ENCODE assay signal across 8 mouse cellular contexts in genomic region chr4:106987725-106988364, GRCm38 (mm10).
DNase-seq lines count a peak whose midpoint lies in the region; ATAC-seq and TF ChIP-seq lines count a peak whose summit lies in the region.

No protein-coding gene starts in this region.

- H3K27me3 ChIP-seq in forebrain, embryonic 10.5 days (ENCODE audit: poor library complexity, severe bottlenecking), result no peaks in the 10 kb centered on the region
- no peaks in the 10 kb centered on the region for H3K27me3 ChIP-seq in forebrain, embryonic 16.5 days (replicated peaks; ENCODE audit: control insufficient read depth, insufficient read depth, low read length)
- no peaks in the 10 kb centered on the region for H3K27me3 ChIP-seq in intestine, embryonic 15.5 days (replicated peaks)
- H3K27me3 ChIP-seq in limb, embryonic 10.5 days (ENCODE audit: low read depth, poor library complexity, severe bottlenecking), result no peaks in the 10 kb centered on the region
- H3K27me3 ChIP-seq in midbrain, embryonic 12.5 days, result peaks cover 6% of the 10 kb centered on the region; the same call in 1 of the 2 replicates
- no peaks in the 10 kb centered on the region for H3K27me3 ChIP-seq in small intestine, adult 2 months (ENCODE audit: control insufficient read depth, insufficient read depth, low read length)

- TF ChIP-seq POLR2A in cortical plate, adult 2 months (IDR thresholded peaks at IDR 0.05; ENCODE audit: extremely low read depth, insufficient read depth, low read length), result no peak
- no peak for TF ChIP-seq POLR2A in small intestine, adult 2 months (IDR thresholded peaks at IDR 0.05; ENCODE audit: low read depth, low read length)

- no peak for ATAC-seq in forebrain, embryonic 16.5 days
- ATAC-seq in intestine, embryonic 15.5 days, result peak; percentile 60
- ATAC-seq in midbrain, embryonic 12.5 days (ENCODE audit: low FRiP score, low read depth), result no peak

- H3K36me3 ChIP-seq in forebrain, embryonic 10.5 days (replicated peaks), result peaks cover 18% of the 10 kb centered on the region
- H3K36me3 ChIP-seq in forebrain, embryonic 16.5 days (ENCODE audit: control insufficient read depth, insufficient read depth), result no peaks in the 10 kb centered on the region
- no peaks in the 10 kb centered on the region for H3K36me3 ChIP-seq in intestine, embryonic 15.5 days
- peaks cover 69% of the 10 kb centered on the region for H3K36me3 ChIP-seq in limb, embryonic 10.5 days
- no peaks in the 10 kb centered on the region for H3K36me3 ChIP-seq in midbrain, embryonic 12.5 days
- no peaks in the 10 kb centered on the region for H3K36me3 ChIP-seq in small intestine, adult 2 months (ENCODE audit: control insufficient read depth, insufficient read depth, low read length)

- H3K4me3 ChIP-seq in forebrain, embryonic 10.5 days, result peak overlapping the region; percentile 15
- no peak overlapping the region for H3K4me3 ChIP-seq in forebrain, embryonic 16.5 days (replicated peaks; ENCODE audit: low read length)
- no peak overlapping the region for H3K4me3 ChIP-seq in cortical plate, adult 2 months (ENCODE audit: insufficient read depth, low read length)
- no peak overlapping the region for H3K4me3 ChIP-seq in intestine, embryonic 15.5 days (replicated peaks)
- no peak overlapping the region; the same call in 1 of the 2 replicates for H3K4me3 ChIP-seq in limb, embryonic 10.5 days
- H3K4me3 ChIP-seq in midbrain, embryonic 12.5 days, result no peak overlapping the region
- H3K4me3 ChIP-seq in small intestine, adult 2 months (ENCODE audit: low read depth, low read length), result no peak overlapping the region

- H3K27ac ChIP-seq in forebrain, embryonic 10.5 days, result peak overlapping the region; percentile 83
- no peak overlapping the region for H3K27ac ChIP-seq in forebrain, embryonic 16.5 days (ENCODE audit: low read length)
- no peak overlapping the region for H3K27ac ChIP-seq in cortical plate, adult 2 months (ENCODE audit: insufficient read depth, low read length)
- peak overlapping the region; percentile 52 for H3K27ac ChIP-seq in intestine, embryonic 15.5 days
- peak overlapping the region; percentile 70 for H3K27ac ChIP-seq in limb, embryonic 10.5 days
- H3K27ac ChIP-seq in midbrain, embryonic 12.5 days (replicated peaks), result peak overlapping the region; percentile 84
- peak overlapping the region; percentile 48 for H3K27ac ChIP-seq in small intestine, adult 2 months (ENCODE audit: insufficient read depth, low read depth, low read length)

- 16% methylated on average over 7 of the region's 7 CpGs for WGBS in forebrain, embryonic 10.5 days
- WGBS in forebrain, embryonic 16.5 days, result 19% methylated on average over 7 of the region's 7 CpGs
- 30% methylated on average over 7 of the region's 7 CpGs for WGBS in intestine, embryonic 15.5 days
- WGBS in limb, embryonic 10.5 days, result 34% methylated on average over 7 of the region's 7 CpGs
- 22% methylated on average over 7 of the region's 7 CpGs for WGBS in midbrain, embryonic 12.5 days
- 15% methylated on average over 7 of the region's 7 CpGs for WGBS in small intestine, adult 2 months

- peaks cover 100% of the 10 kb centered on the region for H3K4me1 ChIP-seq in forebrain, embryonic 10.5 days
- peaks cover 71% of the 10 kb centered on the region for H3K4me1 ChIP-seq in forebrain, embryonic 16.5 days (replicated peaks; ENCODE audit: control insufficient read depth, insufficient read depth, low read length)
- H3K4me1 ChIP-seq in cortical plate, adult 2 months (ENCODE audit: control insufficient read depth, insufficient read depth, low read length), result peaks cover 6% of the 10 kb centered on the region
- peaks cover 54% of the 10 kb centered on the region for H3K4me1 ChIP-seq in intestine, embryonic 15.5 days (replicated peaks)
- peaks cover 79% of the 10 kb centered on the region for H3K4me1 ChIP-seq in limb, embryonic 10.5 days
- H3K4me1 ChIP-seq in midbrain, embryonic 12.5 days, result peaks cover 96% of the 10 kb centered on the region
- peaks cover 55% of the 10 kb centered on the region for H3K4me1 ChIP-seq in small intestine, adult 2 months (ENCODE audit: control insufficient read depth, insufficient read depth, insufficient read length, low read length)

- peak; percentile 68 for TF ChIP-seq CTCF in cortical plate, adult 2 months (IDR thresholded peaks at IDR 0.05; ENCODE audit: extremely low read depth, insufficient read depth, low read length)
- TF ChIP-seq CTCF in small intestine, adult 2 months (IDR thresholded peaks at IDR 0.05; ENCODE audit: extremely low read depth, insufficient read length, insufficient replicate concordance, low read depth, low read length), result peak; percentile 84; the same call in 1 of the 2 replicates

- no peak overlapping the region for H3K9ac ChIP-seq in forebrain, embryonic 16.5 days (replicated peaks; ENCODE audit: low read depth, low read length)
- no peak overlapping the region for H3K9ac ChIP-seq in intestine, embryonic 15.5 days
- no peak overlapping the region; the same call in 1 of the 2 replicates for H3K9ac ChIP-seq in midbrain, embryonic 12.5 days (replicated peaks)

- no peaks in the 10 kb centered on the region for H3K9me3 ChIP-seq in forebrain, embryonic 10.5 days
- H3K9me3 ChIP-seq in forebrain, embryonic 16.5 days (ENCODE audit: control insufficient read depth, low read length), result no peaks in the 10 kb centered on the region
- no peaks in the 10 kb centered on the region for H3K9me3 ChIP-seq in intestine, embryonic 15.5 days
- H3K9me3 ChIP-seq in limb, embryonic 10.5 days (replicated peaks), result no peaks in the 10 kb centered on the region
- no peaks in the 10 kb centered on the region for H3K9me3 ChIP-seq in midbrain, embryonic 12.5 days

- peak; percentile 74 for DNase-seq in forebrain, embryonic 10.5 days (ENCODE audit: extremely low spot score, low spot score)
- peak; percentile 76 for DNase-seq in gastrocnemius, postnatal 25 days
- peak; percentile 59 for DNase-seq in limb, embryonic 10.5 days (ENCODE audit: low spot score)

- no peak overlapping the region for H3K4me2 ChIP-seq in forebrain, embryonic 16.5 days (ENCODE audit: low read length)
- H3K4me2 ChIP-seq in intestine, embryonic 15.5 days (replicated peaks), result peak overlapping the region; percentile 29
- H3K4me2 ChIP-seq in midbrain, embryonic 12.5 days (replicated peaks), result peak overlapping the region; percentile 19

Comparison
In these comparisons a context has a peak if more than half of its experiments do, and no peak if none do; other contexts are left out.
1. H3K27ac ChIP-seq: peak in forebrain, embryonic 10.5 days (single experiment), intestine, embryonic 15.5 days (single experiment), limb, embryonic 10.5 days (single experiment), midbrain, embryonic 12.5 days (single experiment) and small intestine, adult 2 months (single experiment); none in forebrain, embryonic 16.5 days (single experiment) and cortical plate, adult 2 months (single experiment).
2. Peak in every context shown above with its lines, with median percentiles within 50 percentile points of each other: DNase-seq.